In genomic region chr5:114027217-114027944, GRCm38 (mm10) we compare ENCODE assay signal across 22 mouse cellular contexts. TPM values are rescaled to one million over a fixed set of nuclear protein-coding genes. Genes with fewer than 3 reads are reported as not detected.
DNase-seq lines count a peak whose midpoint lies in the region; ATAC-seq and TF ChIP-seq lines count a peak whose summit lies in the region.
"Had no signal": no experiment of that assay in that cellular context is flagged by ENCODE, and none has a peak within 500 bp of the region (broad histone marks: within the 10 kb centered on the region; RNA-seq: fewer than 3 reads in every experiment).

No protein-coding gene starts in this region.

- no peaks in the 10 kb centered on the region for H3K9me3 ChIP-seq in kidney, embryonic 14.5 days (ENCODE audit: control insufficient read depth, low read length)
- H3K9me3 ChIP-seq in liver, embryonic 11.5 days (ENCODE audit: control insufficient read depth, low read length): no peaks in the 10 kb centered on the region
- H3K9me3 ChIP-seq: embryonic facial prominence, embryonic 12.5 days; forebrain, embryonic 13.5 days; forebrain, embryonic 15.5 days had no signal

- peak; percentile 2 for TF ChIP-seq POLR2A in kidney, adult 2 months (IDR thresholded peaks at IDR 0.05; ENCODE audit: low read depth, low read length)
- TF ChIP-seq POLR2A in liver, adult 2 months (IDR thresholded peaks at IDR 0.05; ENCODE audit: extremely low read depth, insufficient read depth, low read length): no peak

- H3K4me1 ChIP-seq in kidney, adult 2 months (ENCODE audit: control insufficient read depth, insufficient read depth, low read length): peaks cover 11% of the 10 kb centered on the region; the same call in 1 of the 2 replicates
- no peaks in the 10 kb centered on the region for H3K4me1 ChIP-seq in kidney, embryonic 14.5 days (ENCODE audit: control insufficient read depth, insufficient read depth, low read length)
- no peaks in the 10 kb centered on the region; the same call in none of the 2 replicates for H3K4me1 ChIP-seq in liver, adult 2 months (ENCODE audit: control insufficient read depth, insufficient read depth, low read length)
- no peaks in the 10 kb centered on the region for H3K4me1 ChIP-seq in liver, embryonic 11.5 days (replicated peaks; ENCODE audit: control insufficient read depth, insufficient read depth, low read length)

- TF ChIP-seq CTCF in kidney, adult 2 months (conservative IDR thresholded peaks at IDR 0.05; ENCODE audit: insufficient read depth, insufficient read length, low read depth, low read length): no peak
- TF ChIP-seq CTCF in liver, adult 2 months (IDR thresholded peaks at IDR 0.05; ENCODE audit: low read depth, low read length): no peak

- no peaks in the 10 kb centered on the region for H3K36me3 ChIP-seq in kidney, adult 2 months (ENCODE audit: control insufficient read depth, insufficient read depth, low read length)
- no peaks in the 10 kb centered on the region for H3K36me3 ChIP-seq in kidney, embryonic 14.5 days (ENCODE audit: control insufficient read depth, insufficient read depth, low read length)
- H3K36me3 ChIP-seq in liver, adult 2 months (ENCODE audit: control insufficient read depth, insufficient read depth, low read length): no peaks in the 10 kb centered on the region
- no peaks in the 10 kb centered on the region for H3K36me3 ChIP-seq in liver, embryonic 11.5 days (ENCODE audit: control insufficient read depth, insufficient read depth, low read length)
- H3K36me3 ChIP-seq: embryonic facial prominence, embryonic 10.5 days; embryonic facial prominence, embryonic 12.5 days; G1E had no signal

- H3K27ac ChIP-seq in kidney, adult 2 months (ENCODE audit: insufficient read depth, low read depth, low read length): no peak overlapping the region
- no peak overlapping the region for H3K27ac ChIP-seq in kidney, embryonic 14.5 days (ENCODE audit: low read depth, low read length)
- no peak overlapping the region for H3K27ac ChIP-seq in liver, adult 2 months (replicated peaks; ENCODE audit: insufficient read depth, low read depth, low read length)
- H3K27ac ChIP-seq in liver, embryonic 11.5 days (ENCODE audit: low read depth, low read length): no peak overlapping the region
- H3K27ac ChIP-seq: embryonic facial prominence, embryonic 10.5 days; embryonic facial prominence, embryonic 12.5 days; forebrain, embryonic 13.5 days; forebrain, embryonic 15.5 days had no signal

- no peaks in the 10 kb centered on the region for H3K27me3 ChIP-seq in kidney, adult 2 months (replicated peaks; ENCODE audit: control insufficient read depth, insufficient read depth, low read length)
- no peaks in the 10 kb centered on the region for H3K27me3 ChIP-seq in kidney, embryonic 14.5 days (ENCODE audit: control insufficient read depth, insufficient read depth, low read length)
- H3K27me3 ChIP-seq in liver, adult 2 months (ENCODE audit: control insufficient read depth, insufficient read depth, low read length): no peaks in the 10 kb centered on the region
- H3K27me3 ChIP-seq in liver, embryonic 11.5 days (replicated peaks; ENCODE audit: control insufficient read depth, insufficient read depth, low read length): no peaks in the 10 kb centered on the region
- H3K27me3 ChIP-seq: embryonic facial prominence, embryonic 12.5 days; forebrain, embryonic 13.5 days; forebrain, embryonic 15.5 days; Patski had no signal

- no peaks in the 10 kb centered on the region for H3K79me2 ChIP-seq in liver, adult 2 months (ENCODE audit: control insufficient read depth, insufficient read depth, low read length)

- no peak overlapping the region for H3K9ac ChIP-seq in kidney, embryonic 14.5 days (ENCODE audit: low read depth, low read length)
- no peak overlapping the region for H3K9ac ChIP-seq in liver, adult 2 months (ENCODE audit: low read depth, low read length)
- H3K9ac ChIP-seq in liver, embryonic 11.5 days (ENCODE audit: low read depth, low read length): no peak overlapping the region
- H3K9ac ChIP-seq: embryonic facial prominence, embryonic 12.5 days; forebrain, embryonic 13.5 days; forebrain, embryonic 15.5 days; forebrain, postnatal 0 days had no signal

- H3K4me3 ChIP-seq in kidney, adult 2 months (ENCODE audit: insufficient read depth, low read depth, low read length): no peak overlapping the region
- H3K4me3 ChIP-seq in kidney, embryonic 14.5 days (ENCODE audit: low read length): no peak overlapping the region
- H3K4me3 ChIP-seq in liver, adult 2 months (ENCODE audit: insufficient read depth, low read depth, low read length): no peak overlapping the region
- H3K4me3 ChIP-seq in liver, embryonic 11.5 days (ENCODE audit: low read depth, low read length): no peak overlapping the region
- H3K4me3 ChIP-seq: embryonic facial prominence, embryonic 10.5 days; embryonic facial prominence, embryonic 12.5 days; forebrain, embryonic 13.5 days; forebrain, embryonic 15.5 days had no signal

- 65% methylated on average over 12 of the region's 12 CpGs for WGBS in kidney, adult 2 months
- whole genome bisulfite sequencing in kidney, embryonic 14.5 days: 85% methylated on average over 12 of the region's 12 CpGs
- WGBS in liver, adult 2 months: 61% methylated on average over 12 of the region's 12 CpGs
- WGBS in liver, embryonic 11.5 days: 81% methylated on average over 12 of the region's 12 CpGs

- DNase-seq in cerebellum, postnatal 10 days: peak; percentile 31 to 52
- DNase-seq in cerebellum, adult 11-12 months: no peak
- peak; percentile 55 for DNase-seq in kidney, adult 2 months
- peak; percentile 12 for DNase-seq in liver, adult 2 months (ENCODE audit: extremely low read depth, low read depth, low spot score)
- DNase-seq in liver, embryonic 11.5 days (ENCODE audit: low spot score): no peak
- DNase-seq in thymus, postnatal 4 days: no peak
- DNase-seq: adrenal gland, adult 8-10 months; adrenal gland, postnatal 14 days; forebrain, postnatal 0 days had no signal

- H3K4me2 ChIP-seq in kidney, embryonic 14.5 days (replicated peaks; ENCODE audit: low read depth, low read length): no peak overlapping the region
- H3K4me2 ChIP-seq in liver, embryonic 11.5 days: no peak overlapping the region
- H3K4me2 ChIP-seq: embryonic facial prominence, embryonic 12.5 days; forebrain, embryonic 13.5 days; forebrain, embryonic 15.5 days had no signal

- ATAC-seq in kidney, embryonic 14.5 days (ENCODE audit: low FRiP score, low TSS enrichment): no peak
- no peak for ATAC-seq in liver, embryonic 11.5 days (replicated peaks; ENCODE audit: low FRiP score)
- ATAC-seq: activated CD4-positive, CD25-positive, alpha-beta regulatory T cell, adult 4 months; forebrain, embryonic 13.5 days; forebrain, embryonic 15.5 days; forebrain, postnatal 0 days; Patski had no signal

RNA-seq across cellular contexts. Expression of gene Dao, which starts 23.9 kb away (rescaled TPM):
- polyA plus RNA-seq in kidney, adult 2 months (2012; rRNA removed): 369 and 376 TPM in 2 replicates
- 6.0 and 7.7 TPM in 2 replicates for polyA plus RNA-seq in kidney, embryonic 14.5 days (2014; fragmentation: Nextera tagmentation; extraction: Ambion mirVana)
- not detected in 2 replicates for total RNA-seq in liver, adult 2 months (2014; rRNA removed)
- polyA plus RNA-seq in liver, adult 2 months (2012; rRNA removed): not detected in 2 replicates
- 0.23 TPM in 1 of 2 replicates, not detected in the other for polyA plus RNA-seq in liver, embryonic 11.5 days (2014; fragmentation: Nextera tagmentation; extraction: Ambion mirVana)
- total RNA-seq: adrenal gland, adult 8-10 months; adrenal gland, postnatal 14 days; adrenal gland, postnatal 36 days; forebrain, postnatal 0 days; G1E had no signal
- polyA plus RNA-seq: C2C12; cortical plate, adult 2 months; embryonic facial prominence, embryonic 10.5 days; embryonic facial prominence, embryonic 12.5 days; embryonic facial prominence, embryonic 14.5 days; forebrain, embryonic 11.5 days; forebrain, embryonic 13.5 days; forebrain, embryonic 15.5 days; forebrain, postnatal 0 days; G1E had no signal

RNA-seq across cellular contexts. Expression of gene Ssh1, which starts 33.7 kb away (rescaled TPM):
- 11.3 and 12.1 TPM in 2 replicates for polyA plus RNA-seq in kidney, adult 2 months (2012; rRNA removed)
- polyA plus RNA-seq in kidney, embryonic 14.5 days (2014; fragmentation: Nextera tagmentation; extraction: Ambion mirVana): 18.5 and 28.2 TPM in 2 replicates
- total RNA-seq in liver, adult 2 months (2014; rRNA removed): 1.6 and 3.3 TPM in 2 replicates
- polyA plus RNA-seq in liver, adult 2 months (2012; rRNA removed): 5.0 and 5.5 TPM in 2 replicates
- polyA plus RNA-seq in liver, embryonic 11.5 days (2014; fragmentation: Nextera tagmentation; extraction: Ambion mirVana): 16.2 and 17.8 TPM in 2 replicates

RNA-seq across cellular contexts. Expression of gene Usp30, which starts 37.9 kb away (rescaled TPM):
- polyA plus RNA-seq in kidney, adult 2 months (2012; rRNA removed): 24.6 and 26.4 TPM in 2 replicates
- 9.3 and 10.7 TPM in 2 replicates for polyA plus RNA-seq in kidney, embryonic 14.5 days (2014; fragmentation: Nextera tagmentation; extraction: Ambion mirVana)
- total RNA-seq in liver, adult 2 months (2014; rRNA removed): 6.6 and 9.2 TPM in 2 replicates
- polyA plus RNA-seq in liver, adult 2 months (2012; rRNA removed): 14.8 and 16.7 TPM in 2 replicates
- polyA plus RNA-seq in liver, embryonic 11.5 days (2014; fragmentation: Nextera tagmentation; extraction: Ambion mirVana): 6.5 and 8.5 TPM in 2 replicates

Comparison
In these comparisons a context has a peak if more than half of its experiments do, and no peak if none do; other contexts are left out.
1. DNase-seq: peak in cerebellum, postnatal 10 days (2 of 2), kidney, adult 2 months (single experiment) and liver, adult 2 months (single experiment); none in cerebellum, adult 11-12 months (single experiment), liver, embryonic 11.5 days (single experiment) and thymus, postnatal 4 days (single experiment).
2. RNA of gene Dao, which starts 23.9 kb away (polyA plus RNA-seq): 369 to 376 TPM in kidney, adult 2 months; 6.0 to 7.7 TPM in kidney, embryonic 14.5 days, 0.23 TPM in liver, embryonic 11.5 days and not detected in liver, adult 2 months; every median in the first group is over 10 times any median in the second.